Mouse (Mus musculus): ENCODE measurements around the gene Zfp985. TPM values are rescaled to one million over a fixed set of nuclear protein-coding genes. Genes with fewer than 3 reads are reported as not detected.

Zfp985 gene
- polyA plus RNA-seq, 1 experiment from 2014 or later, result not detected

Other genes with a start within 250 kb of the Zfp985 start
- gene Zfp988, start 247.6 kb upstream of the Zfp985 start, polyA plus RNA-seq (2014; fragmentation: Nextera tagmentation; extraction: Ambion mirVana), result 0.15 TPM in 1 of 2 replicates, not detected in the other
- gene Zfp978, start 192.0 kb upstream of the Zfp985 start, polyA plus RNA-seq (2014; fragmentation: Nextera tagmentation; extraction: Ambion mirVana), result 0.22 TPM in 1 of 2 replicates, not detected in the other
- 5.3 and 6.5 TPM in 2 replicates for gene Zfp982, start 60.9 kb upstream of the Zfp985 start, polyA plus RNA-seq (2014; fragmentation: Nextera tagmentation; extraction: Ambion mirVana)
- gene Gm16503, start 13.1 kb upstream of the Zfp985 start, polyA plus RNA-seq (2014; fragmentation: Nextera tagmentation; extraction: Ambion mirVana), result 0.72 and 0.79 TPM in 2 replicates
- 1.8 and 3.6 TPM in 2 replicates for gene Zfp979, start 89.2 kb downstream of the Zfp985 start, polyA plus RNA-seq (2014; fragmentation: Nextera tagmentation; extraction: Ambion mirVana)
- gene Zfp534, start 149.3 kb downstream of the Zfp985 start, polyA plus RNA-seq (2014; fragmentation: Nextera tagmentation; extraction: Ambion mirVana), result not detected in 2 replicates

Data from midbrain, embryonic 14.5 days (tissue).